Mouse (Mus musculus) thymus, adult 2 months (tissue): ENCODE data around the gene Cyp11a1.

Source experiments
- CTCF ChIP-seq: fragments of 200-500 bp; IDR thresholded peaks from 2 replicates; pipeline ENCODE4 v1.5.1; 2012; ENCODE audit warnings: mild to moderate bottlenecking, control low read depth, low read length, moderate library complexity, borderline replicate concordance; ENCODE audit not compliant: control insufficient read depth, poor library complexity, insufficient read depth; ENCODE audit errors: extremely low read depth
- POLR2A ChIP-seq: fragments of 200-500 bp; IDR thresholded peaks from 2 replicates; pipeline ENCODE4 v1.6.1; 2012; ENCODE audit warnings: mild to moderate bottlenecking, low read length, control low read depth, moderate library complexity; ENCODE audit not compliant: control insufficient read depth, poor library complexity, insufficient read depth; ENCODE audit errors: extremely low read depth

DNA sequence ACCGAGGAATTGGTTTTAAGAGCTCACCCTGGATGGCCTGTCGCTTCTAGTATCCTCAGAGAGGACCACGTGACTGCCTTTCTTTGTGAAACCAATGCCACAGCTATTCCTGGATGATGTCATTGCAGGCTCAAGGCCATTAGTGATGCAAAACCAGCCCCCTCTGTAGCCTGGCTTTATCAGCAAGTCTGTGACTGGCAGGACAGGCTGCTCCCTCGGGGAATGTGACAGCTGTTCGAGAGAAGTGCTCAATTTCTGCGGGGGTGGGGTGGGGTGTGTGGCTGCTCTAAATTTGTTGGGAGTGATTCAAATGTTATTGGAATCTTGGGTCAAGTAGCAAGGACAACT, 2.8 kb downstream of the Cyp11a1 start:
- TF ChIP-seq POLR2A (no peak), CTCF (no peak)
